Mouse (Mus musculus) midbrain, embryonic 16.5 days (tissue): ENCODE measurements around the gene Fam207a. TPM values are rescaled to one million over a fixed set of nuclear protein-coding genes. Genes with fewer than 3 reads are reported as not detected.

Source experiments
- ATAC-seq: fragments of 200-750 bp; cut with Nextera tagmentation; 2 replicates; pipeline ENCODE4 v1.8.0; 2017; ENCODE audit warnings: moderate TSS enrichment
- H3K27ac ChIP-seq: fragments of 300-500 bp; sonication (generic); 2 replicates; pipeline ENCODE4 v1.5.1; 2014; ENCODE audit warnings: mild to moderate bottlenecking, low read length, mixed read lengths
- H3K27me3 ChIP-seq: fragments of 300-500 bp; sonication (generic); 2 replicates; pipeline ENCODE4 v1.6.1; 2014; ENCODE audit warnings: low read depth, low read length, mixed read lengths; ENCODE audit not compliant: control insufficient read depth, insufficient read depth
- H3K36me3 ChIP-seq: fragments of 300-500 bp; sonication (generic); 2 replicates; pipeline ENCODE4 v1.6.1; 2014; ENCODE audit warnings: mild to moderate bottlenecking, low read length, moderate library complexity, mixed read lengths; ENCODE audit not compliant: control insufficient read depth, insufficient read depth
- H3K4me1 ChIP-seq: fragments of 300-500 bp; sonication (generic); 2 replicates; pipeline ENCODE4 v1.6.1; 2014; ENCODE audit warnings: mild to moderate bottlenecking, low read length, mixed read lengths; ENCODE audit not compliant: control insufficient read depth, insufficient read depth
- H3K4me2 ChIP-seq: fragments of 300-500 bp; sonication (generic); 2 replicates; pipeline ENCODE4 v1.6.1; 2014; ENCODE audit warnings: mild to moderate bottlenecking, low read length, mixed read lengths
- H3K4me3 ChIP-seq: fragments of 300-500 bp; sonication (generic); 2 replicates; pipeline ENCODE4 v1.5.1; 2014; ENCODE audit warnings: low read depth, mild to moderate bottlenecking, low read length, moderate library complexity, mixed read lengths
- H3K9ac ChIP-seq: fragments of 300-500 bp; sonication (generic); 2 replicates; pipeline ENCODE4 v1.6.1; 2014; ENCODE audit warnings: low read depth, low read length, mixed read lengths
- H3K9me3 ChIP-seq: fragments of 300-500 bp; sonication (generic); replicated peaks from 2 replicates; pipeline ENCODE4 v1.6.1; 2014; ENCODE audit warnings: mild to moderate bottlenecking, low read length, mixed read lengths; ENCODE audit not compliant: control insufficient read depth, poor library complexity, severe bottlenecking
- WGBS: fragments of 180-500 bp; shearing (Covaris S2); extraction: QIAGEN DNeasy Blood & Tissue Kit; methylation state at CpG from one replicate; pipeline ENCODE4 v1.1.7; 2014; 5-methylcytosine and 5-hydroxymethylcytosine counted together
- polyA plus RNA-seq: library from polyadenylated mRNA; unstranded; fragments of >200 nt; fragmentation: Nextera tagmentation; extraction: Ambion mirVana; gene quantifications from 2 replicates; pipeline ENCODE4 v1.2.1, GENCODE M21; 2015

The Fam207a gene
- polyA plus RNA-seq, 1 experiment from 2014 or later: 40.5 TPM

- no peak overlapping the region for H3K27ac ChIP-seq
- no peak overlapping the region for H3K9ac ChIP-seq
- H3K4me2 ChIP-seq: no peak overlapping the region
- WGBS: 93% methylated on average over 6 of the region's 6 CpGs
- H3K36me3 ChIP-seq: peaks cover 8% of the 10 kb centered on the region; the same call in 1 of the 2 replicates
- H3K9me3 ChIP-seq: no peaks in the 10 kb centered on the region
- ATAC-seq: no peak
- no peaks in the 10 kb centered on the region for H3K27me3 ChIP-seq
- H3K4me3 ChIP-seq: no peak overlapping the region
- H3K4me1 ChIP-seq: no peaks in the 10 kb centered on the region
These were observed 17.3 kb downstream of the Fam207a start for GRCm38 (mm10) chr10:77498254-77498653.

GRCm38 (mm10) chr10:77497185-77497584, 18.4 kb downstream of the Fam207a start:
- H3K27me3 ChIP-seq: no peaks in the 10 kb centered on the region
- ATAC-seq: no peak
- no peak overlapping the region for H3K4me3 ChIP-seq
- no peak overlapping the region for H3K27ac ChIP-seq
- peaks cover 5% of the 10 kb centered on the region; the same call in 1 of the 2 replicates for H3K36me3 ChIP-seq
- no peak overlapping the region for H3K4me2 ChIP-seq
- no peaks in the 10 kb centered on the region for H3K4me1 ChIP-seq
- 98% methylated on average over 13 of the region's 13 CpGs for WGBS
- no peak overlapping the region for H3K9ac ChIP-seq
- H3K9me3 ChIP-seq: no peaks in the 10 kb centered on the region

DNA sequence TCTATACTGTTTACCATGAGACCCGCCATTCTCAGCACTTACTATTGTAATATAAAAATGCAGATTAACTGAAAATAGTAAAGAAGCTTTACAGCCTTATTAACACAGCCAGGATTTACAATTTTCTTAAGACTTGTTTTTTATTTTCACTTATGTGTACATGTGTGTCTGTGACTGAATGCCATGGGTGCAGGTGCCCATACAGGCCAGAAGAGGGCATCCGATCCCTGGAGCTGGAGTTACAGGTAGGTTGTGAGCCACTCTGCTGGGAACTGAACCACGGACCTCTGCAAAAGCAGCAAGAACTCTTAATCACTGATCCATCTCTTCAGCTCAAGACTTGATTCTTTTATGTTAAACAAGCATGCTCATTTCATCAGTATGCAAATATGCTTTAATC, 22.7 kb downstream of the Fam207a start:
- WGBS: 96% methylated on average over 3 of the region's 3 CpGs
- H3K4me1 ChIP-seq: no peaks in the 10 kb centered on the region
- no peak overlapping the region for H3K9ac ChIP-seq
- no peak overlapping the region for H3K27ac ChIP-seq
- H3K9me3 ChIP-seq: no peaks in the 10 kb centered on the region
- H3K36me3 ChIP-seq: peaks cover 17% of the 10 kb centered on the region
- H3K4me3 ChIP-seq: no peak overlapping the region
- H3K27me3 ChIP-seq: no peaks in the 10 kb centered on the region
- H3K4me2 ChIP-seq: no peak overlapping the region
- ATAC-seq: no peak

DNA sequence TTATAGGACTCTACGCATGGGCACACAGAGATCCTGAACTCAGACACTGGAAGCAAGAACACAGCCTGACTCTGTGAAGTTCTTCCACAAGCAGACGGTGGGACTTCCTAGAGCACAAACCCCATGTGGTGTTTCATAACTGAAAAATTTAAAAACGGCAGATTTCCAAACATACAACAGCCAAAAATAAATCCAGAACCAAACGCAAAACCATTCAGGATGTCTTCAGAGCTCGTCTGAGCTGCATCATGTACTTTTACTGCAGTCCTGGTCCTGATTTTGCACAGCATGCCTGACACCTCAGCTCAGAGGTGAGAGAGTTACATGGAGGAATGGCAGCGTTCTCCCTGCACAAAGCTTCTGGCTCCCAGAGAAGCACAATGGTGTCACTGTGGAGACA, 24.0 kb downstream of the Fam207a start:
- Histone ChIP-seq H3K4me1 (no peaks in the 10 kb centered on the region), H3K9me3 (no peaks in the 10 kb centered on the region), H3K27me3 (no peaks in the 10 kb centered on the region), H3K9ac (no peak overlapping the region), H3K27ac (no peak overlapping the region), H3K4me3 (no peak overlapping the region), H3K36me3 (peaks cover 23% of the 10 kb centered on the region), H3K4me2 (no peak overlapping the region)
- WGBS: 79% methylated on average over 6 of the region's 6 CpGs
- no peak for ATAC-seq

- Histone ChIP-seq H3K4me1 (no peaks in the 10 kb centered on the region), H3K9ac (no peak overlapping the region), H3K4me3 (no peak overlapping the region), H3K27me3 (no peaks in the 10 kb centered on the region), H3K27ac (no peak overlapping the region), H3K36me3 (peaks cover 21% of the 10 kb centered on the region), H3K4me2 (no peak overlapping the region), H3K9me3 (no peaks in the 10 kb centered on the region)
- 96% methylated on average over 7 of the region's 7 CpGs for WGBS
- no peak for ATAC-seq
These were observed 27.4 kb downstream of the Fam207a start for GRCm38 (mm10) chr10:77488168-77488567.

DNA sequence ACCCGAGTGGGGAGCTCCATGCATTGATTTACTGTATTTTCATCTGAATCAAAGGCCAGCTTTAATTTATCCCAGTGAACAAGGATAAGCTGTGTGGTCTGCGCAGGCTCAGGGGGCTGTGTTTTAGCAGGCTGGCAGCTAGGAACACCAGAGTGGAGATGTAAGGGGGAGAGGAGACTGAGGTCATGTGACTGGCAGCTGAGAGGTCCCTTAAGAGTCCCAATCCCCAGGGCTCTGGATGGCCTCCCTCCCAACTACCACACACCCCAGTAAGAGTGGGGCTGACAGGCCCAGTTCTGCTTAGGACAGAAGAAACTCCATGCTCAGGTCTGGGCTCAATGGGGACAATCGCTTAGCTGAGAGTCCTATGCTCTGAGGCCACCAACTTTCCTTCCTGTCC, 29.8 kb downstream of the Fam207a start:
- H3K27ac ChIP-seq: no peak overlapping the region
- no peak overlapping the region for H3K4me3 ChIP-seq
- no peaks in the 10 kb centered on the region for H3K27me3 ChIP-seq
- no peak overlapping the region for H3K4me2 ChIP-seq
- no peaks in the 10 kb centered on the region for H3K9me3 ChIP-seq
- ATAC-seq: no peak
- H3K36me3 ChIP-seq: peaks cover 18% of the 10 kb centered on the region
- WGBS: 93% methylated on average over 3 of the region's 3 CpGs
- H3K9ac ChIP-seq: no peak overlapping the region
- H3K4me1 ChIP-seq: no peaks in the 10 kb centered on the region

DNA sequence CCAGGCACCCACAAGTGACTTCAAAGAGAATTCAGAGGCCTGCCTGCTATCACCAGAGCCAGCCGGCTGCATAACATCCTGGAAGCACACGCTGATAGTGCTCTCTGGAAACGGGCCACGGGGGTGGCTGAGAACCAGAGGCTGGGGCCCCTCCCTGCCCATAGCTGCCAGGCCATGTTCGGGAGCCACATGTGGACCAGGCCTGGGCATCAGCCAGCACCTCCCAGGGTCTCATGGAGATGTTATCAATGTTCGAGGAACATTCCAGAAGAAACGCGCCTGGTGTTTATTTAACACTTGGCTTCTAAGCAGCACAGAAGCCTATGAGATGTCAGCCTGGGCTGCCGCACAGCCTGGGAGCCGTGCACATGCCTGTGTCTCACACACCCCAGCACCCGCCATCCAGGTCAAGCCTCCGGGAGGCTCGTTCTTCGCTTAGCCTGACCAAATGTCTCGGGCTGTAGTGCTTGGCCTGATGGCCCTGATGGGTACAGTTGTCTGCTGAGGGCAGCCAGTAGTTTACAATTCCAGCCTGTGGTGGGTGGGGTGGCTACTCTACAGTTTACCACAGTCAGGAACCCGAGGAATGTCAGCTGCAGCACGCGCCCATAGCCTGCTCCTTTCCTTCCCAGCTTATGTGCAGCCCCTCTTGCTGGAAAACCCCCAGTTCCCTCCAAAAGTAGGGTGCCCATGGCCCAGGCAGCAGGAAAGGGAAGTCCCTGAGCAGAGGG, 31.2 kb downstream of the Fam207a start:
- no peak overlapping the region for H3K4me3 ChIP-seq
- H3K9ac ChIP-seq: no peak overlapping the region
- no peaks in the 10 kb centered on the region for H3K27me3 ChIP-seq
- H3K27ac ChIP-seq: no peak overlapping the region
- H3K36me3 ChIP-seq: peaks cover 14% of the 10 kb centered on the region
- WGBS: 79% methylated on average over 18 of the region's 18 CpGs
- no peak; the same call in 1 of the 2 replicates for ATAC-seq
- no peak overlapping the region for H3K4me2 ChIP-seq
- no peaks in the 10 kb centered on the region for H3K4me1 ChIP-seq
- H3K9me3 ChIP-seq: no peaks in the 10 kb centered on the region

- ATAC-seq: no peak
- Histone ChIP-seq H3K4me2 (no peak overlapping the region), H3K9ac (no peak overlapping the region), H3K4me1 (no peaks in the 10 kb centered on the region), H3K4me3 (no peak overlapping the region), H3K27ac (no peak overlapping the region), H3K9me3 (no peaks in the 10 kb centered on the region), H3K36me3 (no peaks in the 10 kb centered on the region), H3K27me3 (no peaks in the 10 kb centered on the region)
These were observed 33.8 kb downstream of the Fam207a start for GRCm38 (mm10) chr10:77481814-77482213.

DNA sequence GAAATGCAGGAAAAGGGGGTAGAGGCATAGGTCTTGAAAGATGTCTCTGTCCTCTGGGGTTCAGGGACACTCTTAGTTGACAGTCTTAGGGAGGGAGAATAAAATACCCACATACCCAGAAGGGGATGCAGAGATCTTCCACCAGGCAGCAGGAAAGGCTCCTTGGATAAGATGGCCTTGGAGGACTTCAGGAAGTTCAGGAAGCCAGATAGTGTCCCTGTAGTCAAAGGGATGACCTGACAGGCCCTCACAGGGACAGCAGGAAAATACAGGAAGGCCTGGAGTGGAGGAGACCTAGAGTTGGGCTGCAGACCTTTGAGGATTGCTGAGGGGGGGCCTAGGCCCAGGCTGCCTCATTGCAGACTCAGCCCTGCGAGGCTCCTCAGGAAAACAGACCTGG, 35.6 kb downstream of the Fam207a start:
- Histone ChIP-seq H3K4me2 (no peak overlapping the region), H3K4me1 (no peaks in the 10 kb centered on the region), H3K27ac (no peak overlapping the region), H3K27me3 (no peaks in the 10 kb centered on the region), H3K4me3 (no peak overlapping the region), H3K9me3 (no peaks in the 10 kb centered on the region), H3K9ac (no peak overlapping the region), H3K36me3 (no peaks in the 10 kb centered on the region)
- ATAC-seq: no peak
- 93% methylated on average over 1 of the region's 1 CpGs for WGBS
